Mouse (Mus musculus) layer of hippocampus, adult 8-10 months (tissue): ENCODE results near the gene Gm28308. TPM values are rescaled to one million over a fixed set of nuclear protein-coding genes. Genes with fewer than 3 reads are reported as not detected.

Experiments
- DNase-seq, 2 experiments: peaks; one replicate each; pipeline ENCODE4 v3.0.0; 2022; ENCODE audit warnings: low spot score in 2 of 2
- microRNA-seq, 2 experiments: library from miRNA; unstranded; fragments of <30 nt; microRNA quantifications; one replicate each; pipeline ENCODE4 v1.2.0; 2022
- total RNA-seq, 4 experiments: library from RNA; stranded (reverse); gene quantifications; 2 replicates each; pipeline ENCODE4 v1.2.4; 2022

Gene Gm28308
- total RNA-seq, 4 experiments from 2014 or later, result not detected

DNA sequence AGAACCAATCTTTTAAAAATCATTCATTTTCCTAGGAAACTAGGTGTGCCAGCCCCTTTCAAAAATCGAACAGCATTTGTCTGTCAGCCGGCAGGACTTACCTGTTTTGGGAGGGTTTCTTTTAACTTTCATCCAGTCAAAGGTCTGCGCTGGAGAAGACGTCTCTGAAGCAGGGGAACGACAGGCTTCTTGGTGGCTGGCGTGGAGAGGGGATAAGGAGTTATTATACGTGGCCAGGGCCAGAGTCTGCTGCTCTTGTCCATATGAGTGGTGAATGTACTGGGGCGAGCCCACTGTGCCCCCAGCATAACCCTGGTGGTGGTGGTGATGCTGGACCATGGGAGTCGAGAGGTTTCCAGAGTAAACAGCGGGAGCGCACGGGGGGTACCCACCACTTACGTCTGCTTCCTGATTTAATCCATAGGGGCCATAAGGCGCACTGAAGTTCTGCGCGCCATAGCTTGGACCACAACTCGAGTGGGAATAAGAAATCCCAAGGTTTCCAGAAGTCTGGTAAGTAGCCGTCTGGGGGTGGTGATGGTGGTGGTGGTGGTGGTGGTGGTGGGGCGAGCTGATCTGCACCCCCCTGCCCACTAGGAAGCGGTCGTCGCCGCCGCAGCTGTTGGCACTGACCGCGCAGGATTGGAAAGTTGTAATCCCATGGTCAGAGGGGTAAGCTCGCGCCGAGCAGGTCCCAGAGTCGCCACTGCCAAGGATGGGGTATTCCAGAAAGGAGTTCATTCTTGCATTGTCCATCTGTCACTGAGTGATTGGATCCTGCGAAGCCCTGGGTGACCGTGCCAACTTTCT is 55.5 kb downstream of the Gm28308 start:
- DNase-seq, result no peak

GRCm38 (mm10) chr6:52156551-52157200 is 56.5 kb downstream of the Gm28308 start:
- DNase-seq, result no peak

- no peak for DNase-seq
Observed at GRCm38 (mm10) chr6:52155471-52155870, 57.7 kb downstream of the Gm28308 start.

GRCm38 (mm10) chr6:52154044-52154443 is 59.1 kb downstream of the Gm28308 start:
- no peak for DNase-seq

- DNase-seq, result no peak
Observed at GRCm38 (mm10) chr6:52153270-52153669, 59.9 kb downstream of the Gm28308 start.

- DNase-seq, result no peak
Observed at GRCm38 (mm10) chr6:52152226-52153193, 60.6 kb downstream of the Gm28308 start.

DNA sequence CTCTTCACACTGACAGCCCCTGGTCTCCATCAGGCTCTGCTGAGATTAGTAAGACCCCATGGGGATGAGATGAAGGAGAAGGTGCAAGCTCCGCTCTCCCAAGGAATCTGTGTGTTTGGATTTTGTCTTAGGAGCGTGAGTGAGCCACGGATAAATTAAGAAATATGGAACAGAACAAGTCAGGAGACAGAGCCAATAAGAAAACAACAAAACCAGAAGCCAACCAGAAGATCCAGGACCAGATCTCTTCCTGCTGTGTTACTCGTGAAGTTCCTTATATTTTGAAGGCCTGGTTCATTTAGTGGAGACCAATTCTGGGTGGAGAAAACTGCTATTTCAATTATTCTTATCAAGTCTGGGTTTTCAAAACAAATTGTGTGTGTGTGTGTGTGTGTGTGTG is 61.6 kb downstream of the Gm28308 start:
- no peak for DNase-seq

- DNase-seq, result no peak
Observed at GRCm38 (mm10) chr6:52150401-52150966, 62.7 kb downstream of the Gm28308 start.

GRCm38 (mm10) chr6:52139115-52139514 is 74.0 kb downstream of the Gm28308 start:
- DNase-seq, result no peak

DNA sequence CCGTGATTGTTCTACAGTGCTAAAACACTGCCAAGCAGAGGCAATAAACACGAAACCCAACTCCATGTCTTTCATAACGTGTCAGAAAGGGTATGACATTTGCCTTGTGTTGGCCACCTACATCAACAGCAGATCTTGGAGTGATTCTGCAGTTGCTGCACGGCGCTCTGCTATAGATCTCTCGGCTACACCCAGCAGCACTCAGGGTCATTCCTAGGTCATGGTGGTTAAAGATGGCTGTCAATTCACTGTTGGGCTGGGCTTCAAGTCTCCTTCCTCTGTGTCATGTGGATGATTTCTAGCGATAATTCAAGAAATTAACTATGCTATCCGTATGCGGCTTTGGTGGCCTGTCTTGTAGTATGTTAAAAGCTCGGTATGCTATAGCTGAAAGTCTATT is 74.6 kb downstream of the Gm28308 start:
- DNase-seq, result no peak

GRCm38 (mm10) chr6:52137841-52138535 is 75.2 kb downstream of the Gm28308 start:
- DNase-seq, result no peak

DNA sequence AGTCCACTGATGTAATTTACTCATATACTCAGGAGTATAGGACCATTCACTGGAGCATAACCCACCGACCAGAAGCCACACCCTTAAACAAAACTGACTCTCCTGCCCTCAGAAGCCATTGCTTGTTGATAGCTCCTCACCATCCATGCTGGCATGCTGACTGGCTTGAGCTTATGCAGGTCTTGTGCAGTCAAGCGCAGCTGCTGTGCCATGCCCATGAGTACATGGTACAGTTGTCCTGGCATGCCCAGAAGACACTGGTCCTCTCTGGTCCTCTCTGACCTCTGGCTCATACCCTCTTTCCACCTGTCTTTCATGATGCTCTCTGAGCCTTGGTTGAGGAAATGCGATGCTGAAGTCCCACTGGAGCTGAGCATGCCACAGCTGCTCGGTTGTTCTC is 89.5 kb downstream of the Gm28308 start:
- no peak for DNase-seq

DNA sequence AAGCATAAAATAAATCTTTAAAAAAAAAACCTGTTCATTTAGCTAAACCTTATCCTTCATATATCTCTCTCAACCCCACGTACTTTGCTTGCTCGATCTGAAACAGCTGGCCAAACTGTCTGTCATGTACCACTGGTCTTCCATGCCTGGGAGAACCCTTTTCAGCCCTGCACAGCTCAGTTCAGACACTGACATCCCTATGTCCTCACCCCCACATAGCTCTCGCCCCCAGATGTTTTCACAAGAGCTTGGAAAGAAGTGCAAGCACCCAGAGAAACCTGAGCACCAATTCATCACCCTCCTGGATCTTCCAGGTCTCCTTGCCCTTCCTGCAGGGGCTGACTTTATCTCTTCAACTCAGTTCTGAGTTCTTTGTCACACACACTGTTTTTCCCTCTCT is 92.0 kb downstream of the Gm28308 start:
- no peak for DNase-seq

DNA sequence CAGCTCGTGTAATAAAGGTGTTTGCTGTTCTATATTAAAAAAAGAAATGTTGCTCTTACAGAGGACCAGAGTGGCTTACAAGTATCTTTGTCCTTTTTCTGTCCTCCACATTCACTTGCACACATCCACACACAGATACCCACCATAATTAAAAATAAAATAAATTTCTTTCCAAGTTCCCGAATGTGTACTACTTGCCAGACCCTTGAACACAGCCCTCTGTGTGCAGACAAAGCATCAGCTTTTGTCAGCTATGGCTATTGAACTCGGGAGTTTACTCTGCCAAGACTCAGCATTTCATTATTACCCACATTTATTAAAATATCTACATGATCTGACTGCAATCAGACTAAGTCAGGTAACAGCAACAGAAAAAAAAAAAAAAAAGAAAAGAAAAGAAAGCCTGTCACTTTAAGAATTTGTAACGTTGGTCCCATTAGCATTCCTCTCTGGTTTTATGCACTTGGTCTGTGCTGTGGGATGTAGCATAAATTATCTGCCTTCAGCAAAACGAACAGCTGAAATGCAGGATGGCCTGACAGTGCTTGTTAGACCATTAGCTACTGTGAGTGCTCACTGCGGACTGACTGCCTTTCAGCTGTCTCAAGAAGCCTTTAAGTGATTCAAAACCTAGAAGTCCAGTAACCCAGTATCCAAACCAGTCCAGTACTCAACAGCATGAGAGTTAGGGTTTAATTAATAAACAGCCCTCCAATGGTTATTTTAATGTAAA is 94.1 kb downstream of the Gm28308 start:
- peak; percentile 5 to 13 for DNase-seq

DNA sequence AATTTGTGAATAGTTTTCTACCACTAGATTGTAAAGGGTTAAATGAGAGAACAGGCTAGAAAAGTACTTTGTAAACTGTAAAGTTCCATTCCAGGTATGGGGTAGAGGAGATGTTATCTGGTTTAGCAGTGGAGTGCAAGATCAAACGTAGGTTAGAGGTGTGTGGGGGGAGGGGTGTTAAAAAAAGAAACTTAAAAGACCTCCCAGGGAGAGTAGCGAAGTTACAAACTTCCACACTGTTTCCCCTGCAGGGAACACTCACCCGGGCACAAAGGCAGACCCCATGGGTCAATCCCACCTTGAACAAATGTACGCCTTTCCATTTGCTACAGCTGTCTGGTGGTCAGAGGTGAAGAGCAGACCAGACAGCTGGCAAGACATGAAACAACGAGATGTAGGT is 97.2 kb downstream of the Gm28308 start:
- DNase-seq, result no peak

Small RNAs within 50 kb of the gene (microRNA-seq; reads per million reads assigned to microRNA genes)
- 2.0 to 3.8 reads per million in 2 experiments for gene Mir196b

Other genes starting within 250 kb of the Gm28308 start
- 10 to 100 TPM; 17.0 to 30.2 (median 25.6) TPM for gene Skap2, start 200.8 kb downstream of the Gm28308 start, total RNA-seq
- not detected for gene Hoxa1, start 55.0 kb downstream of the Gm28308 start, total RNA-seq
- gene Hoxa2, start 48.5 kb downstream of the Gm28308 start, total RNA-seq, result not detected
- not detected for gene 5730596B20Rik, start 35.8 kb downstream of the Gm28308 start, total RNA-seq
- not detected for gene Hoxa4, start 21.6 kb downstream of the Gm28308 start, total RNA-seq
- not detected for gene Hoxa5, start 8.8 kb downstream of the Gm28308 start, total RNA-seq
- not detected for gene Hoxa6, start 4.6 kb downstream of the Gm28308 start, total RNA-seq
- not detected for gene Hoxa3, start within 50 bp of the Gm28308 start, total RNA-seq
- not detected for gene Hoxa7, start 8.5 kb upstream of the Gm28308 start, total RNA-seq
- gene Hoxa9, start 17.8 kb upstream of the Gm28308 start, total RNA-seq, result not detected
- not detected for gene Hoxa10, start 27.5 kb upstream of the Gm28308 start, total RNA-seq
- gene Hoxa11, start 32.5 kb upstream of the Gm28308 start, total RNA-seq, result not detected
- gene Hoxa13, start 47.5 kb upstream of the Gm28308 start, total RNA-seq, result not detected
- gene Evx1, start 100.2 kb upstream of the Gm28308 start, total RNA-seq, result not detected